Mouse (Mus musculus): ENCODE measurements at regions not wholly inside any gene's neighbourhood (a gene's known extent, or its start where the extent isn't known, plus 50 kb on each side); places are given as distances from the start of the nearest gene placed in this dataset.
"Not testable (repeated sequence)": the region's sequence is repeated elsewhere in the genome, so short reads cannot be mapped to it uniquely, and the experiment has no call there.

GRCm38 (mm10) chr4:3064571-3064970 is 102.5 kb upstream of the Vmn1r2 start:
- Histone ChIP-seq H3K4me3 (no peak overlapping the region), H3K27ac (no peak overlapping the region), H3K9me3 (peaks cover 62% of the 10 kb centered on the region), H3K9ac (no peak overlapping the region), H3K36me3 (no peaks in the 10 kb centered on the region), H3K4me2 (no peak overlapping the region), H3K27me3 (no peaks in the 10 kb centered on the region), H3K4me1 (no peaks in the 10 kb centered on the region)
- WGBS = 39% methylated on average over 3 of the region's 3 CpGs
- ATAC-seq (ENCODE audit: insufficient number of reproducible peaks, low FRiP score, low TSS enrichment, low read depth) = no peak

- not testable (repeated sequence) for H3K4me2 ChIP-seq; H3K4me3 ChIP-seq; ATAC-seq (ENCODE audit: insufficient number of reproducible peaks, low FRiP score, low TSS enrichment, low read depth); H3K36me3 ChIP-seq; H3K27ac ChIP-seq; H3K9ac ChIP-seq; H3K4me1 ChIP-seq; H3K27me3 ChIP-seq
- 75% methylated on average over 3 of the region's 3 CpGs for WGBS
- peaks cover 60% of the 10 kb centered on the region for H3K9me3 ChIP-seq
These were observed 101.8 kb upstream of the Vmn1r2 start for GRCm38 (mm10) chr4:3065335-3065734.

GRCm38 (mm10) chr4:3066051-3066736 is 100.9 kb upstream of the Vmn1r2 start:
- no peaks in the 10 kb centered on the region for H3K4me1 ChIP-seq
- peaks cover 60% of the 10 kb centered on the region for H3K9me3 ChIP-seq
- H3K4me2 ChIP-seq = no peak overlapping the region
- ATAC-seq (ENCODE audit: insufficient number of reproducible peaks, low FRiP score, low TSS enrichment, low read depth) = no peak
- no peaks in the 10 kb centered on the region for H3K27me3 ChIP-seq
- 77% methylated on average over 5 of the region's 5 CpGs for WGBS
- no peaks in the 10 kb centered on the region for H3K36me3 ChIP-seq
- H3K4me3 ChIP-seq = no peak overlapping the region
- H3K27ac ChIP-seq = no peak overlapping the region
- H3K9ac ChIP-seq = no peak overlapping the region

- 54% methylated on average over 2 of the region's 2 CpGs for WGBS
- Histone ChIP-seq H3K9me3 (peaks cover 57% of the 10 kb centered on the region), H3K36me3 (no peaks in the 10 kb centered on the region), H3K27me3 (no peaks in the 10 kb centered on the region), H3K27ac (no peak overlapping the region), H3K9ac (no peak overlapping the region), H3K4me3 (no peak overlapping the region), H3K4me2 (no peak overlapping the region), H3K4me1 (no peaks in the 10 kb centered on the region)
- no peak; the same call in none of the 2 replicates for ATAC-seq (ENCODE audit: insufficient number of reproducible peaks, low FRiP score, low TSS enrichment, low read depth)
These were observed 99.9 kb upstream of the Vmn1r2 start for GRCm38 (mm10) chr4:3067265-3067664.

GRCm38 (mm10) chr4:3067666-3068065 is 99.5 kb upstream of the Vmn1r2 start:
- Histone ChIP-seq H3K9me3 (peaks cover 57% of the 10 kb centered on the region), H3K27ac (no peak overlapping the region), H3K4me3 (no peak overlapping the region), H3K27me3 (no peaks in the 10 kb centered on the region), H3K36me3 (no peaks in the 10 kb centered on the region), H3K4me1 (no peaks in the 10 kb centered on the region), H3K9ac (no peak overlapping the region), H3K4me2 (no peak overlapping the region)
- ATAC-seq (ENCODE audit: insufficient number of reproducible peaks, low FRiP score, low TSS enrichment, low read depth) = peak; percentile 62
- 30% methylated on average over 2 of the region's 2 CpGs for WGBS

GRCm38 (mm10) chr4:3068306-3069223 is 98.6 kb upstream of the Vmn1r2 start:
- 82% methylated on average over 6 of the region's 6 CpGs for WGBS
- no peak overlapping the region for H3K9ac ChIP-seq
- ATAC-seq (ENCODE audit: insufficient number of reproducible peaks, low FRiP score, low TSS enrichment, low read depth) = peak; percentile 6; the same call in 1 of the 2 replicates
- H3K27me3 ChIP-seq = no peaks in the 10 kb centered on the region
- no peak overlapping the region for H3K27ac ChIP-seq
- no peaks in the 10 kb centered on the region for H3K36me3 ChIP-seq
- peaks cover 50% of the 10 kb centered on the region for H3K9me3 ChIP-seq
- H3K4me2 ChIP-seq = no peak overlapping the region
- no peak overlapping the region for H3K4me3 ChIP-seq
- no peaks in the 10 kb centered on the region for H3K4me1 ChIP-seq

GRCm38 (mm10) chr4:3069341-3069740 is 97.8 kb upstream of the Vmn1r2 start:
- 55% methylated on average over 1 of the region's 1 CpGs for WGBS
- Histone ChIP-seq H3K36me3 (no peaks in the 10 kb centered on the region), H3K9ac (no peak overlapping the region), H3K4me2 (no peak overlapping the region), H3K9me3 (peaks cover 43% of the 10 kb centered on the region), H3K27me3 (no peaks in the 10 kb centered on the region), H3K27ac (no peak overlapping the region), H3K4me3 (no peak overlapping the region), H3K4me1 (no peaks in the 10 kb centered on the region)
- ATAC-seq (ENCODE audit: insufficient number of reproducible peaks, low FRiP score, low TSS enrichment, low read depth) = peak; percentile 27

GRCm38 (mm10) chr4:3071326-3071725 is 95.8 kb upstream of the Vmn1r2 start:
- not testable (repeated sequence) for H3K9ac ChIP-seq; H3K4me3 ChIP-seq; H3K4me1 ChIP-seq; H3K36me3 ChIP-seq; ATAC-seq (ENCODE audit: insufficient number of reproducible peaks, low FRiP score, low TSS enrichment, low read depth); H3K27me3 ChIP-seq; H3K27ac ChIP-seq; H3K4me2 ChIP-seq
- peaks cover 40% of the 10 kb centered on the region for H3K9me3 ChIP-seq
- WGBS = 70% methylated on average over 6 of the region's 6 CpGs

- no peaks in the 10 kb centered on the region for H3K4me1 ChIP-seq
- peaks cover 55% of the 10 kb centered on the region for H3K9me3 ChIP-seq
- H3K36me3 ChIP-seq = no peaks in the 10 kb centered on the region
- no peak overlapping the region for H3K4me3 ChIP-seq
- no peak overlapping the region for H3K4me2 ChIP-seq
- no peak overlapping the region for H3K9ac ChIP-seq
- no peak for ATAC-seq (ENCODE audit: insufficient number of reproducible peaks, low FRiP score, low TSS enrichment, low read depth)
- no peak overlapping the region for H3K27ac ChIP-seq
- no peaks in the 10 kb centered on the region for H3K27me3 ChIP-seq
- WGBS = 84% methylated on average over 1 of the region's 1 CpGs
These were observed 87.2 kb upstream of the Vmn1r2 start for GRCm38 (mm10) chr4:3079901-3080300.

GRCm38 (mm10) chr4:3080385-3081125 is 86.6 kb upstream of the Vmn1r2 start:
- Histone ChIP-seq H3K4me1 (no peaks in the 10 kb centered on the region), H3K4me3 (no peak overlapping the region), H3K27me3 (no peaks in the 10 kb centered on the region), H3K9ac (no peak overlapping the region), H3K36me3 (no peaks in the 10 kb centered on the region), H3K9me3 (peaks cover 60% of the 10 kb centered on the region), H3K4me2 (no peak overlapping the region), H3K27ac (no peak overlapping the region)
- 62% methylated on average over 7 of the region's 7 CpGs for whole genome bisulfite sequencing
- ATAC-seq (ENCODE audit: insufficient number of reproducible peaks, low FRiP score, low TSS enrichment, low read depth) = peak; percentile 26; the same call in 1 of the 2 replicates

- Histone ChIP-seq H3K9ac (no peak overlapping the region), H3K27me3 (no peaks in the 10 kb centered on the region), H3K4me2 (no peak overlapping the region), H3K9me3 (peaks cover 64% of the 10 kb centered on the region), H3K4me1 (no peaks in the 10 kb centered on the region), H3K27ac (no peak overlapping the region), H3K4me3 (no peak overlapping the region), H3K36me3 (no peaks in the 10 kb centered on the region)
- ATAC-seq (ENCODE audit: insufficient number of reproducible peaks, low FRiP score, low TSS enrichment, low read depth) = peak; percentile 11; the same call in 1 of the 2 replicates
- 57% methylated on average over 6 of the region's 6 CpGs for WGBS
These were observed 85.8 kb upstream of the Vmn1r2 start for GRCm38 (mm10) chr4:3081148-3081952.
